Mouse (Mus musculus) testis, postnatal 10 days (tissue): ENCODE results near the gene Cldnd1.
A peak's percentile ranks its signal among the peaks of the same experiment; 100 is the strongest.

Experiments
- DNase-seq: peaks from one replicate; pipeline ENCODE4 v3.0.0; 2021; ENCODE audit warnings: low spot score

Gene Cldnd1

GRCm38 (mm10) chr16:58727477-58728131 lies at the start of gene Cldnd1:
Gene Cldnd1, plus strand, starts transcription at chr16:58727910.
- peak; percentile 93 for DNase-seq

GRCm38 (mm10) chr16:58678660-58679059 lies 49.0 kb upstream of the Cldnd1 start:
- DNase-seq: no peak

GRCm38 (mm10) chr16:58682046-58682445 lies 45.7 kb upstream of the Cldnd1 start:
- no peak for DNase-seq

- no peak for DNase-seq
These were observed 44.8 kb upstream of the Cldnd1 start for GRCm38 (mm10) chr16:58682870-58683269.

DNA sequence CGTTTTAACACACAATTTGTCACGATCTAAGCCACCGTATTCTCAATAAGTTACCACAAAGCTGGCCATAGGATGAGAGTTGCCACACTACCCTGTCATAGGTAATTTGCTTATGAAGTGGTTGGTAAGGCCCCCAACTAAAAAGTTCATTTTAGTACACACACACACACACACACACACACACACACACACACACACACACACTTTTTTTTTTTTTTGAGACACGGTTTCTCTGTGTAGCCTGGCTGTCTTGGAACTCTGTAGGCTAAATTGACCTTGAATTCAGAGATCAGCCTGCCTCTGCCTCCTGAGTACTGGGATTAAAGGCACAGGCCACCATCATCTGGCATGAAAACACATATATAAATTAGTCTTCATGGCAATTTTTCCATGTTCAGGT lies 43.8 kb upstream of the Cldnd1 start:
- no peak for DNase-seq

- no peak for DNase-seq
These were observed 43.2 kb upstream of the Cldnd1 start for GRCm38 (mm10) chr16:58684537-58684936.

DNA sequence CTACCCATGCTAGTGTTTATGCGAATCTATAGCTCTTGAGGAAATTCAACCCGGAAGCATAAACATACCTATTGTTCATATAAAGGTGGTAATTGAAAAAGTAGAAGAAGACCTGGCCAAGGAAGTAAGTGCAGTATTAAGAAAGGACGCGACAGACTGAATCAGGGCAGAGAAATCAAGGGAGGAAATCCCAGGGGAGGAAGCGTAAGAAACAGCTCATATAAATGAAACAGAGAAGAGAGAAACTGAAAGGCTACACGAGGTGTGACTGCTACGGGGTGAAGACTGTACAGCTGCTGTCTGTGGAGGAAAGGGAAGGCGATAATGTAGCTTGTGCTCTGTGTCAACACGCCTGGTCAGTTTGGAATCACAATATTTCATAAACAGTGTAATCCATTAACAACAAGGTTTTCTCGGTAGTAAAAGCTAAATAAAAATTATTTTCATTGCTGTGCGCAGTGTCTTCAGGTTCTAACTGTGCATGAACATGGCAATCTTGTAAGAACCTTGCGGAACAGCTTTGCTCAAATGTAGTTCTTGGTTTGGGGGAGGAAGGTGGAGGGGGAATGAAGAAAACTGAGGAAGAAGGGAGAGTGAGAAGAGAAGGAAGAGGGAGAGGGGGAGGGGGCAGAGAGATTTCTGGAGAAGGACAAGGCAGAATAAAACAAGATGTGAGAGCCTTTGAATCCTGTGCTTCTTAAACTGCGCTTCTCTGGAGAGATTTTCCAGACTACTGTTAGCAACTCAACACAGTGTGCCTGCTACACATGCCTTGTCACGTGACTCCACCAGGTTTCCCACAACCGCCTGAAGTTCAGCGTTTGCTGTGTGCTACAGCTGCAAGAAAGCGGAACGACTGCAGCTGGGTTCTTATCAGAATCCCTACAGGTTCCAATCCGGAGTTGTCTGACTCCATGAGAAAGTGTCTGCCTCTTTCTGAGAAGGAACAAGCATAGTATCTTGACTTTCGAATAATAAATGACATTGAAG lies 41.9 kb upstream of the Cldnd1 start:
- DNase-seq: no peak

- no peak for DNase-seq
These were observed 39.2 kb upstream of the Cldnd1 start for GRCm38 (mm10) chr16:58688534-58688933.

DNA sequence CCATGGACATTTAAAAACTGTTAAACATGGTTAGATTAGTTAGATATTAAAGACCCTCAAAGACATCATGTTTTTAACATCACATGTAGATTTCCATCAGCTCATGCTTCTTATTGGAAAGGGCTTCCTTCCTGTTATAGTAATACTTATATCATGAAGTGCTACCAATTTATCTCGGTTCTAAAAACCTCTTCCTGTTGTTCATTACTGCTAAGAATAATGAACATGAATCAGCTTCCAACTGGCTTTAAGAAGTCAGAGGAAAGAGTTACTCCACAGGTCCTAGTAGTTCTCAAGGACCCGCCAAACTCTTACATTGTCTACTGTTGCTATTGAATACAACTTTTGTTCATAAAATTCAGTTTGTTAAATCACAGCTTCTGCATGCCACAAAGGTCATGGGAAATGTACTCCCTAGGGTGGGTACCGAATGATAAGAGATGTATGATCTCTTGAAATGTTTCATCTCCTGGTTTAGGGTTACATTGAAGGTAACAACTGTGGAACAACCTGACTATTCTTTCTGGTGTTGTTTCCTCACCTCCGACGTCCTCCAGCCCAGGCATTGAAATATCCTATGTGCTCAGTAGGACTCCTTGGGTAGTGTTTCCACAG lies 38.0 kb upstream of the Cldnd1 start:
- no peak for DNase-seq

- DNase-seq: no peak
These were observed 37.4 kb upstream of the Cldnd1 start for GRCm38 (mm10) chr16:58690322-58690732.

DNA sequence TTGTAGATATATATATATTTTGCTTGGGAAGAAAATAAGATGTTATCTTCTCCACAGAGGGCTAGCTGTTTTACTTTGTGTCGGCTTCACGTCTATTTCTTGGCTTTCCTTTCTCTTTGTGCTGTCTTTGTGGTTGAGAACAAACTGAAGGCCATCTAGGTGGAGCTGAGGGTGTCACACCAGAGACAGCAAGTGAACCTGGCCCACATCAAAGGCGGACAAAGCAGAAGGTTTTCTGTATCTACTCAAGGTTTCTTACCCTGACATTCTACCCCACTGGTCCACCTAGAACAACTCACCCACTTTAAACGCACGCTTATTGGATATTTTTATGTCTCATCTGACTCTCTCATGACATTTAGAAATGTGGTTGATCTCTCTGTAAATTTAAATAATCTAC lies 33.6 kb upstream of the Cldnd1 start:
- DNase-seq: no peak

DNA sequence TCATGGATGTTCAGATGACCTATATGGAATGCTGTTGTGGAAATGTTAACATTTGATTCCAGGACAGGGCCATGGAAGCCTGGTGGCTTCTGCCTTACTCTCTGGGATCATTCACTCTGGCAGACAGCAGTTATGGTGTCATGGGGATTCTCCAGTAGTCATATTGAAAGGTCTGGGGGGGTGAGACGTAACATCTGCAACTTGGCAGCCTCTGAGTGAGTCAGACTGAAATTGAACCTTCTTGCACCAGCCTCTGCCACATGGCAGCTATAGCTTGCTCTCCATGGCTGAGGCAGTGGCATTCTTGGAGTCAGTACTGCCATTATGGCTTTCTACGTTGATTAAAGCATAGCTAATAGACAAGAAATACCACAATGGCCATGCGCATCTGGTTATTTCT lies 30.9 kb upstream of the Cldnd1 start:
- no peak for DNase-seq

DNA sequence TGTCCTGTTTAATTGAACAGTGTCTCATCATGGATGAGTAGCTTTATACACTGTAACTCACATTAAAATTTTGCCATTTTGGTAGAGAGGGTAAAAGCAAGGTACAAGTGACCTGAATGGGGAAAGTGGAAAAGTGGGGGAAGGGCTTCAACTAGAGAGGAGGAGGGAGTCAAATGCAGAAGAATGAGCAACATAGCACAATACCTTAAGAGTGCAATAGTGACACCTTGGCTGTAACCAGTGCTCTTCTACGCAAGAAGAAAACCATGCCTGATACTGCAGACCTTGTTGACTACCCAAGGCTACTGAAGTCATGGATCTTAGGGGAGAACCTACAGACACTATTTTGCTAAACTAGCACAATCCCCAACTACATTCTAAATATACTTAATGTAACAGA lies 30.4 kb upstream of the Cldnd1 start:
- DNase-seq: no peak

DNA sequence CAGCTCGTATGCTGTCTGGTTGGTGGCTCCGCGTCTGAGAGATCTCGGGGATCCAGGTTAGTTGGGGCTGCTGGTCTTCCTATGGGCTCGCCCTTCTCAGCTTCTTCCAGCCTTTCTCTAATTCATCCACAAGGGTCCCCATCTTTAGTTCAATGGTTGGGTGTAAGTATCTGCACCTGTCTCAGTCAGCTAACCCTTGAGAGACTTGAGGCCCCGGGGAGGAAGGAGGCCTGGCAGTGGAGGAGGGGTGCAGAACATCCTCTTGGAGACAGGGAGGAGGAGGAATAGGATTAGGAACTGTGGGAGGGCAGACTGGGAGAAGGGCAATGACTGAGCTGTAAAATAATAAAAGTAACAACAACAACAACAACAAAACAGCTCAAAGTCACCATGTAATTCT lies 27.5 kb upstream of the Cldnd1 start:
- DNase-seq: no peak

DNA sequence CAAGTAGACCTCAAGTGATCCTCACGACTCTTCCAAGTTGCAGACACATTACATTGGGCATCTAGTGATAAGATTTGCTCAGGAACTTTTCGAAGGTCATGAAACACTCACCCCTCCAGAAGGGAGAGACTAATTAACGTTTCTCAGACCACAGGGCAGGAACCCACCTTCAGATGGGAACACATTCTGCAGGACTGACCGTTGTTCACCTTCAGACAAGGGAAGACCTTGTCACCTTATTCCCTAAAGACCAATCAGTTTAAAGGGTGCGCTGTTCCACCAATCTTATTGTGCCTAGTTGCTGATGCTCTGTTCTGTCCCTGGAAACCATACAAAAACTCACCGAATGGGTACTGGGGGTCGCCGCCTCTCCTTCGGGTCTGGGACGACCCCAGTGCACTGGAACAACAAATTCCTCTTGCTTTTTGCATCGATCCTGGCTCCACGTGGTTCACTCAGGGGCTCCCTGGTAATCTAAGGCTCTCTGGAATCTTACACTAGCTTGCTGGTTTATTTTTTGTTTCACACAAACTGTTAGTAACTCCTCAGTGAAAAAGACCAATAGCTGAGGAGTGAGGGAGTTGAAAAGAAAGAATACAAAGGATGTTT lies 26.8 kb upstream of the Cldnd1 start:
- no peak for DNase-seq

GRCm38 (mm10) chr16:58701779-58702178 lies 25.9 kb upstream of the Cldnd1 start:
- no peak for DNase-seq

DNA sequence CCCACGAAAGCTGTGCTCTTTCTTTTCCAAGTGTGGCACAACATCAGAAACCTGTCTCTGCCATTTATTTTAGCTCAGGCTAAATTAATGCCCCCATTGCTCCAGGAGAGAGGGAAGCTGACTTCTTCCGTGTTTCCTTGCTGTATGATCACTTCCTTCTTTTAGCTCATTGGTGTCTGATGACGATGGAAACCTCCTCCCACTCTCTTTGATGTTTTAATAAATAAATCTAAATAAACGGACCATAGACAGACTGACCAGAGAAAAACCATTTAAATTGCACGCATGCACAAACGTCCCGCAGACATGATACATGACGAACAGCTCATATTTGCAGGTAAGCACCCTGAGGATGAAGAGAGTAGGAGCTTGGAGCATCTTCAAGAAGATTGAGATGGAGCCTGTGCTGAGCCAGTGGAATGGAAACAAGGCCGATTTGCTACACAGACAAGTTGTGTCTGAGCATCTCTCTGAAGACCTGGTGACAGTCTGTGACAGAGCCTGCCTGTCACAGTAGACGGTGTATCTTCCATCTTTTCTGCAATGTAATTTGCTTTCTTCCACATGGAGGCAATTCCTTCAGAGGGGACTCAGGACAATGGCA lies 25.3 kb upstream of the Cldnd1 start:
- DNase-seq: no peak

- DNase-seq: no peak
These were observed 24.2 kb upstream of the Cldnd1 start for GRCm38 (mm10) chr16:58703382-58704124.

DNA sequence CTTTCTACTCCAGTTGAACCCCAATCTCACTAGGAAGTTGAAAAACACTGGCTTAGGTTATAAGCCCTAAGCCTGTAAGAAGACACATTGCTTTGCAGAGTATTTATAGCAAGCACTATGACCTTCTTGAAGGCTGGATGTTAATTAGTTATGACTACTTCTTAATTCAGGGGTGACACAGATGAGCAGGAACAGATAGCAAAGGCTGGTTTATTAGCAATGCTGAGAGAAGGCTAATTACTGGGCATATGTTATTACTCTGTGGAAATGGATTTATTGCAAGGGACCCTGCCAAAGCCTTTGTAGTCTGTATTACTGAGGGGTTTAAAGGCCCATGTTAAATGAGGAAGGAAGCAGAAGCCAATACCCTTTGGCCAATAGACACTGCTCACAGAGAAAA lies 22.7 kb upstream of the Cldnd1 start:
- DNase-seq: no peak

DNA sequence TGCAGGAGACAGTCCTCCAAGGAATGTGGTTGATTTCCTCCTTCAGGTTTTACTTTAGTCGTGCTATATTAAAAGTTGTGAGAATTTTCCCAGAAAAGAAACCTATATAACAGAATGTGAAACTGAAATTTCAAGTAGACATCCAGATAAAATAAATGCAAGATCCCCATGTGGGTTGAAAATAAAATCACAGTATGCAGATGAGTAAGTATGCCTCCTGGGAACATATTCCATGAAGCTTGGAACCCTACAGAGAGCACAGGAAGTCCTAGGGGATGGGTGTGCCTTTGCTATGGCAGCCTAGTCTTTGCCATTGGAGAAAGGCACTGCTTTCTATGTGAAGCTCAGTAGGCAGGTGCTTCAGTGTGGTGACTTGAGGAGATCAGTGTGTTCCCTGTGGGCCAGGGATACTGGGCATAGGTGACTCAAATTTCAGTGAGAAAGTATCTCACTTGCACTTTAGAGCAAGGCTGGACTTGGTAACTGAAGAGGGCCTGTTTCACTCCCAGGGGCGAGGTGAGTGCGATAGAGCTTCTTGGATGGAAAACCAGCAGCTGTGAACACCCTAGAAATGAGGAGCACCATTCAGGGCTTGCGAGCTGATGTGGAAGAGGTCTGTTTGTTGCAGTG lies 20.3 kb upstream of the Cldnd1 start:
- DNase-seq: no peak
